Mouse (Mus musculus) lung, embryonic 15.5 days (tissue): Measurements from ENCODE around the gene Hist1h1c. TPM values are rescaled to one million over a fixed set of nuclear protein-coding genes. Genes with fewer than 3 reads are reported as not detected.
A peak's percentile ranks its signal among the peaks of the same experiment; 100 is the strongest.

Experiments
- ATAC-seq: fragments of 200-750 bp; cut with Nextera tagmentation; 2 replicates; pipeline ENCODE4 v1.8.0; 2017; ENCODE audit warnings: moderate number of reproducible peaks, borderline replicate concordance; ENCODE audit not compliant: low FRiP score, low TSS enrichment; ENCODE audit errors: extremely low read depth
- H3K27ac ChIP-seq: fragments of 300-500 bp; sonication (generic); 2 replicates; pipeline ENCODE4 v1.5.1; 2015; ENCODE audit warnings: moderate library complexity, mild to moderate bottlenecking, inconsistent platforms
- H3K27me3 ChIP-seq: fragments of 300-500 bp; sonication (generic); 2 replicates; pipeline ENCODE4 v1.6.1; 2015; ENCODE audit warnings: inconsistent platforms
- H3K36me3 ChIP-seq: fragments of 300-500 bp; sonication (generic); 2 replicates; pipeline ENCODE4 v1.6.1; 2015; ENCODE audit warnings: inconsistent platforms
- H3K4me1 ChIP-seq: fragments of 300-500 bp; sonication (generic); 2 replicates; pipeline ENCODE4 v1.6.1; 2015; ENCODE audit warnings: inconsistent platforms
- H3K4me2 ChIP-seq: fragments of 300-500 bp; sonication (generic); 2 replicates; pipeline ENCODE4 v1.6.1; 2015; ENCODE audit warnings: inconsistent platforms, mild to moderate bottlenecking, moderate library complexity
- H3K4me3 ChIP-seq: fragments of 300-500 bp; sonication (generic); 2 replicates; pipeline ENCODE4 v1.5.1; 2015; ENCODE audit warnings: mild to moderate bottlenecking, inconsistent platforms
- H3K9ac ChIP-seq: fragments of 300-500 bp; sonication (generic); 2 replicates; pipeline ENCODE4 v1.6.1; 2015; ENCODE audit warnings: inconsistent platforms
- H3K9me3 ChIP-seq: fragments of 300-500 bp; sonication (generic); 2 replicates; pipeline ENCODE4 v1.6.1; 2016; ENCODE audit warnings: inconsistent platforms
- WGBS: fragments of 180-500 bp; shearing (Covaris S2); methylation state at CpG from one replicate; pipeline ENCODE4 v1.1.7; 2015; 5-methylcytosine and 5-hydroxymethylcytosine counted together
- polyA plus RNA-seq: library from polyadenylated mRNA; unstranded; fragments of >200 nt; fragmentation: Nextera tagmentation; extraction: Ambion mirVana; gene quantifications from 2 replicates; pipeline ENCODE4 v1.2.1, GENCODE M21; 2015

Gene Hist1h1c
- polyA plus RNA-seq: 36.2 and 37.0 TPM in 2 replicates

- ATAC-seq: peak; percentile 95
- H3K27me3 ChIP-seq: no peaks in the 10 kb centered on the region
- peak within 1 kb of the TSS; percentile 64 for H3K4me3 ChIP-seq
These were observed at the start of gene Hist1h1c for GRCm38 (mm10) chr13:23738677-23739068. Hist1h1c (plus strand) TSS chr13:23738808.

DNA sequence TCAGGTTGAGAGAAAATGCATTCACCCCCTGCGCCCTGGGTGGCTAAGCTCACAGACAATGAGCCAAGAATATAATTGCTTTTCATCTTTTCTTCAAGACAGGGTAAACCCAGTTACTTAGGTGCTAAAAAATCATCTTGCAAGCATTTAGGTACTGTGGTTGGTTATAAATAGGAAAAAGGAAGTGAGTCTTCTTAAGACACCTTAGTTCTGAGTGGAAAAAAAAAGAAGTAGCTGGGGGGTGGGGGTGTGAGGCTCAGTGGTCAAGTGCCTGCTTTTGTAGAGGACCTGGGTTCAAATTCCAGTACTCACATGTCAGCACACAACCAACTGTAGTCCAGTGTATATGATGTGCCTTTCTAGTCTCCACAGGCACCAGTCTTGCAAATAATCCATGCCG is 49.7 kb upstream of the Hist1h1c start:
- peaks cover 7% of the 10 kb centered on the region for H3K4me1 ChIP-seq
- H3K27ac ChIP-seq: no peak overlapping the region
- no peak overlapping the region for H3K4me2 ChIP-seq
- no peaks in the 10 kb centered on the region for H3K36me3 ChIP-seq
- no peak overlapping the region for H3K4me3 ChIP-seq
- H3K9me3 ChIP-seq: no peaks in the 10 kb centered on the region
- H3K9ac ChIP-seq: no peak overlapping the region
- no peak for ATAC-seq
- H3K27me3 ChIP-seq: no peaks in the 10 kb centered on the region
- 95% methylated on average over 2 of the region's 2 CpGs for WGBS

More at GRCm38 (mm10) chr13:23738677-23739068, at the start of gene Hist1h1c:
- WGBS: 1% methylated on average over 38 of the region's 38 CpGs
- H3K36me3 ChIP-seq: no peaks in the 10 kb centered on the region
- peak within 1 kb of the TSS; percentile 95 for H3K4me2 ChIP-seq
- no peaks in the 10 kb centered on the region for H3K9me3 ChIP-seq
- peak within 1 kb of the TSS; percentile 100 for H3K27ac ChIP-seq
- peaks cover 9% of the 10 kb centered on the region; the same call in 1 of the 2 replicates for H3K4me1 ChIP-seq
- peak within 1 kb of the TSS; percentile 96 for H3K9ac ChIP-seq

GRCm38 (mm10) chr13:23689459-23689858 is 49.1 kb upstream of the Hist1h1c start:
- no peak overlapping the region for H3K4me3 ChIP-seq

DNA sequence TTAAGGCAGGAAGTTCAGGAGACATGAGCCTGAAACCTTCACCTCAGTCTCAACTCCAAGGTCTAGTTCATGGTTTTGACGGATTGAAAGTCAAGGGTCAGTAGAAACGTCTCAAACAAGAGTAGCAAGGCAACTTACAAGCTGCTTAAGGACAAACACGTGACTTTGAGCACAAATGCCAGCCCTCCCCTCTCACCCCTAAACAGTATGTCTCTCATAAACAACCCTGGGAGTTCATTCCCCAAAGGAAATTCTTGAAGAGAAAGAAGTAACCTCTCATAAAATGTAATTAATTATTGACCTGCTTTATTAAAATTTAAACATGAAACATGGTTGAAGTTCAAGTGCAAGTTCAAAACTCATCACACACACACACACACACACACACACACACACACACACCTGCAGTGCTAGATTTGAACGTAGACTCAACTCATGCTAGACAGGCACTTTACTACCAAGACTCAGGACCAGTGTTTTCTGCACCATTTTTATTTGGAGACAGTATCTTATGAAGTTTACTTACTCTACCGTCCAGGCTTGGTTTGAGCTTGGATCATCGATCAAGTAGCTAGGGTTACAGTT is 44.7 kb upstream of the Hist1h1c start:
- WGBS: 66% methylated on average over 6 of the region's 6 CpGs
- Histone ChIP-seq H3K27ac (no peak overlapping the region), H3K36me3 (no peaks in the 10 kb centered on the region), H3K4me1 (peaks cover 17% of the 10 kb centered on the region), H3K4me2 (no peak overlapping the region), H3K9me3 (no peaks in the 10 kb centered on the region), H3K27me3 (no peaks in the 10 kb centered on the region), H3K4me3 (no peak overlapping the region), H3K9ac (no peak overlapping the region)
- no peak for ATAC-seq

More at GRCm38 (mm10) chr13:23689459-23689858, 49.1 kb upstream of the Hist1h1c start:
- WGBS: 57% methylated on average over 2 of the region's 2 CpGs
- no peak for ATAC-seq
- peaks cover 7% of the 10 kb centered on the region for H3K4me1 ChIP-seq
- H3K27ac ChIP-seq: no peak overlapping the region
- H3K9me3 ChIP-seq: no peaks in the 10 kb centered on the region
- no peaks in the 10 kb centered on the region for H3K27me3 ChIP-seq
- no peak overlapping the region for H3K9ac ChIP-seq
- H3K36me3 ChIP-seq: no peaks in the 10 kb centered on the region
- H3K4me2 ChIP-seq: no peak overlapping the region

DNA sequence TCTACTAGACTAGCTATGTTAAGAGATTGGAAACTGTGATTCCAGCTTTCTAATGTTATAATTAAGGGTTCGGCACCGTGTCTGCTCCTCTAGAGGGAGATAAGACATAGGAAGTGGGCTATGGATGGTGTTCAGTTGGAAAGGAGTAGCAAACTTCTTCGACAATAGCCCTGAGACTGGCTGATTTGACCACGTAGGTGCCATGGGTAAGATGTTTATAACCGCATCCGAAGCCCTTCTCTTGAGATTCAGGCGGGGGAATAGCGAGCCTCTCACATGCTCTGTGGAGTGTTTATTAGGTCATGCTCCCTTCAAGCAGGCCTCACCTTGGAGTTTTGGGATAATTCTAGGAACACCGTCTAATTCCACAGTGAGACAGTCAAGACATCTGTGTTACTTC is 43.7 kb upstream of the Hist1h1c start:
- Histone ChIP-seq H3K36me3 (no peaks in the 10 kb centered on the region), H3K4me3 (no peak overlapping the region), H3K9me3 (no peaks in the 10 kb centered on the region), H3K9ac (no peak overlapping the region), H3K4me2 (no peak overlapping the region), H3K4me1 (peaks cover 21% of the 10 kb centered on the region), H3K27me3 (no peaks in the 10 kb centered on the region), H3K27ac (no peak overlapping the region)
- WGBS: 89% methylated on average over 9 of the region's 9 CpGs
- ATAC-seq: no peak

DNA sequence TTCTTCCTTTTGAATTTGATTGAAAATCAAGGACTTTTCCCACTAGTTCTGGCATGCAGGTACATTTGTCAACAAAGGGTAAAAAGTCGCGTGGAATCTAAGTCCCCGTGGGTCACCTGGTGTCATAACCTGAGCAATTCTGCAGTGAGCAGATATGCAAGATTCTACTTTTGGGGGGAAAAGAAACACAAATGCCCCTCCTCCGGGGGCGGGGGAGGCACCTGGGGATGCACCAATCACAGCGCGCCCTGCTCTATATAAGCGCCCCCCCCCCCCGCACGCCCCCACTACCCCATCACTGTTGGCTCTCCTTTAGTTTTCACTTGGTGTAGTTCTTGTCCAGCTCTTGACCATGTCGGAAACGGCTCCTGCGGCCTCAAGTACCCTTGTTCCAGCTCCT is 43.1 kb upstream of the Hist1h1c start, which contains the start of gene Hist1h1t:
Gene Hist1h1t, plus strand, starts transcription at position 301 of the 400 bp plus-strand sequence.
- no peaks in the 10 kb centered on the region for H3K36me3 ChIP-seq
- H3K4me3 ChIP-seq: no peak within 1 kb of the TSS
- H3K27me3 ChIP-seq: no peaks in the 10 kb centered on the region
- no peak for ATAC-seq
- H3K27ac ChIP-seq: peak within 1 kb of the TSS; percentile 50
- H3K9me3 ChIP-seq: no peaks in the 10 kb centered on the region
- peaks cover 21% of the 10 kb centered on the region for H3K4me1 ChIP-seq
- H3K4me2 ChIP-seq: peak within 1 kb of the TSS; percentile 25
- no peak within 1 kb of the TSS for H3K9ac ChIP-seq
- WGBS: 46% methylated on average over 13 of the region's 13 CpGs

DNA sequence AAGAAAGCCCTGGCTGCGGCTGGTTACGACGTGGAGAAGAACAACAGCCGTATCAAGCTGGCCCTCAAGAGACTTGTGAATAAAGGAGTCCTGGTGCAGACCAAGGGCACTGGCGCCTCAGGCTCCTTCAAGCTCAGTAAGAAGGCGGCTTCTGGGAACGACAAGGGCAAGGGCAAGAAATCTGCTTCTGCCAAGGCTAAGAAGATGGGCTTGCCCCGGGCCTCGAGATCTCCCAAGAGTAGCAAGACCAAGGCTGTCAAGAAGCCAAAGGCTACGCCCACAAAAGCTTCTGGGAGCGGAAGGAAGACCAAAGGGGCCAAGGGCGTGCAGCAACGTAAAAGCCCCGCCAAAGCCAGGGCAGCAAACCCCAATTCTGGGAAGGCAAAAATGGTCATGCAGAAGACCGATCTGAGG is 42.5 kb upstream of the Hist1h1c start:
- H3K9me3 ChIP-seq: no peaks in the 10 kb centered on the region
- no peak overlapping the region for H3K9ac ChIP-seq
- H3K4me3 ChIP-seq: no peak overlapping the region
- peak overlapping the region; percentile 50 for H3K27ac ChIP-seq
- H3K36me3 ChIP-seq: no peaks in the 10 kb centered on the region
- 54% methylated on average over 15 of the region's 15 CpGs for WGBS
- ATAC-seq: no peak
- no peaks in the 10 kb centered on the region for H3K27me3 ChIP-seq
- H3K4me1 ChIP-seq: peaks cover 25% of the 10 kb centered on the region
- peak overlapping the region; percentile 25 for H3K4me2 ChIP-seq

DNA sequence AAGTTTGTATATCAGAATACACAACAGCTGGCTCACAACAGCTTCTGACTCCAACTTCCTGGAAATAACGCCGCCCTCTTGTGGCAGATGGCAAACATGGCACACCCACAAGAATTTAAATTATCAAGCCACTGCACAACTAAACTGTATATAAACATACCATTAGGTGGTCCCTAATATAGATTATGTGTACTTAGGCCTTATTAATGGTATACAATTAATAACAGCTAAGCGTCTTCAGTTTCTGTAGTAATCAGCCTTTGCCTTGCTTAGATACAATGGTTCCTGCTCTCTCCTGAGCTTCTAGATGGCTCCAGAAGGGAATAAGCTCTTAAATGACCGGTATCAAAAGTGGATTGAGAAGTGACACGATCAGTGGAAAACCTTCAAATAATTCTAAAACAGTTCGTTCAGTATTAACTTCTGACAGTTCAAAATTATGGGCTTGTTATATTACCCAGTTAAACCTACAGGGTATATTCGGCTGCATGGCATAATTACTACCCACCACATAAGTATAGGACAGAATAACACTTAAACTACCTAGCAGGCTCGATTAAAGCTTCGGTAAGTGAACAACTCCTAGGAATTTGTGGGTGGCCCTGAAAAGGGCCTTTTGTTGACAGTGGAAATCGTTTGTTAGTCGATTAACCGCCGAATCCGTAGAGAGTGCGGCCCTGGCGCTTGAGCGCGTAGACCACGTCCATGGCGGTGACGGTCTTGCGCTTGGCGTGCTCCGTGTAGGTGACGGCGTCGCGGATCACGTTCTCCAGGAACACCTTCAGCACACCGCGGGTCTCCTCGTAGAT is 40.9 kb upstream of the Hist1h1c start:
- peak overlapping the region; percentile 41 for H3K4me3 ChIP-seq
- peak overlapping the region; percentile 55 for H3K4me2 ChIP-seq
- H3K27me3 ChIP-seq: no peaks in the 10 kb centered on the region
- H3K36me3 ChIP-seq: no peaks in the 10 kb centered on the region
- H3K27ac ChIP-seq: peak overlapping the region; percentile 94
- peak; percentile 43; the same call in 1 of the 2 replicates for ATAC-seq
- WGBS: under 1% methylated on average over 28 of the region's 32 CpGs
- H3K9me3 ChIP-seq: no peaks in the 10 kb centered on the region
- peak overlapping the region; percentile 51 for H3K9ac ChIP-seq
- H3K4me1 ChIP-seq: peaks cover 26% of the 10 kb centered on the region

- Histone ChIP-seq H3K27ac (peak within 1 kb of the TSS; percentile 94), H3K4me2 (peak within 1 kb of the TSS; percentile 55), H3K4me3 (peak within 1 kb of the TSS; percentile 41), H3K27me3 (no peaks in the 10 kb centered on the region), H3K4me1 (peaks cover 26% of the 10 kb centered on the region), H3K9ac (peak within 1 kb of the TSS; percentile 51), H3K36me3 (no peaks in the 10 kb centered on the region), H3K9me3 (no peaks in the 10 kb centered on the region)
- ATAC-seq: peak; percentile 96
- 0% methylated on average over 20 of the region's 22 CpGs for WGBS
These were observed 40.3 kb upstream of the Hist1h1c start, which contains the start of gene Hist1h4c for GRCm38 (mm10) chr13:23698300-23698693. Hist1h4c (minus strand) TSS chr13:23698454.

- 63% methylated on average over 6 of the region's 6 CpGs for WGBS
- no peaks in the 10 kb centered on the region for H3K27me3 ChIP-seq
- H3K27ac ChIP-seq: peak overlapping the region; percentile 90
- ATAC-seq: no peak
- peak overlapping the region; percentile 46 for H3K4me2 ChIP-seq
- peak overlapping the region; percentile 32; the same call in 1 of the 2 replicates for H3K9ac ChIP-seq
- 0 out of 2 replicates have a peak overlapping the region, but pooled peaks have one; percentile 5 for H3K4me3 ChIP-seq
- no peaks in the 10 kb centered on the region for H3K36me3 ChIP-seq
- H3K4me1 ChIP-seq: peaks cover 26% of the 10 kb centered on the region
- no peaks in the 10 kb centered on the region for H3K9me3 ChIP-seq
These were observed 39.6 kb upstream of the Hist1h1c start for GRCm38 (mm10) chr13:23698996-23699395.

GRCm38 (mm10) chr13:23699767-23700166 is 38.8 kb upstream of the Hist1h1c start:
- WGBS: 68% methylated on average over 3 of the region's 3 CpGs
- no peak overlapping the region for H3K9ac ChIP-seq
- H3K9me3 ChIP-seq: no peaks in the 10 kb centered on the region
- H3K4me2 ChIP-seq: no peak overlapping the region
- peaks cover 26% of the 10 kb centered on the region for H3K4me1 ChIP-seq
- no peak overlapping the region for H3K4me3 ChIP-seq
- no peak overlapping the region for H3K27ac ChIP-seq
- no peaks in the 10 kb centered on the region for H3K27me3 ChIP-seq
- no peak for ATAC-seq
- H3K36me3 ChIP-seq: no peaks in the 10 kb centered on the region
